Mouse (Mus musculus): ENCODE data around the gene Akap14.

DNA sequence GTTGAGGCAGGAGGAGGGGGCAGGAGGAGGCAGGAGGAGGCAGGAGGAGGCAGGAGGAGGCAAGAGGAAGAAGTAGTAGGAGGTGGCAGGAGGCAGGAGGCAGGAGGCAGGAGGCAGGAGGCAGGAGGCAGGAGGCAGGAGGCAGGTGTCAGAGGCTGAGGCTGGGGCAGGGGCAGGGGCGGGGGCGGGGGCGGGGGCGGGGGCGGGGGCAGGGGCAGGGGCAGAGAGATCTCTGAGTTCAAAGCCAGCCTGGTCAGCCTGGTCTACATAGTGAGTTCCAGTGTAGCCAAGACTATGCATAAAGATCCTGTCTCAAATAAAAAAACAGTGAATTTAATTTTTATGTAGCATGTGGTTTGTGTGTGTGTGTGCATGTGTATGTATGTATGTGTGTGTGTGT is 51.6 kb downstream of the Akap14 start:
- TF ChIP-seq CTCF (IDR thresholded peaks at IDR 0.05; ENCODE audit: control insufficient read depth, insufficient read depth, low read length), result no peak
- no peak for TF ChIP-seq POLR2A (IDR thresholded peaks at IDR 0.05; ENCODE audit: borderline replicate concordance, control insufficient read depth, low read depth, low read length)
